Comparison of ENCODE assay signal across 31 mouse cellular contexts in the genomic region with DNA sequence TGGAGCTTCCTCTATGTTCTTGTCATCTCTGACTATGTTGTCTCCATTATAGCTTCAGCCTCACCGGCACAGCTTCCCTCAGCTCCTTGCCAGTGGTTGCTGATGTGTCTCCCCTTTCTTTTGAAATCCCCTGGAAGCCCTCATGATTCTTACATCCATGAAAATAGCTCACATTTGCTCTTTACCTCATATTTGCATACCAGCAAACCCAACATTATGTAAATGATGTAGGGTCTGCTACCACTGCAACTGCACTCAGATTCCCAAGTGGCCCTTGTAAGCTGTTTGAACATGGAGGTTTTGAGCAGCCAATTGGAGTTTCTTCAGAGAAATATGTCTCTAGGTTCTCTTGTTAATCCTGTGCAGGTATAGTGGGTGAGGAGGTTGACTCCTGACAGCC.
"Had no signal": no experiment of that assay in that cellular context is flagged by ENCODE, and none has a peak within 500 bp of the region (broad histone marks: within the 10 kb centered on the region; RNA-seq: fewer than 3 reads in every experiment).

No protein-coding gene starts in this region.

- DNase-seq: heart, postnatal 10 days; heart, postnatal 14 days; heart, postnatal 36 days; heart, postnatal 4 days; kidney, adult 11 months; kidney, adult 18-20 months; kidney, adult 2 months; kidney, adult 8-10 months; kidney, adult 9 months; kidney, postnatal 10 days; kidney, postnatal 14 days; kidney, postnatal 25 days; kidney, postnatal 36 days; kidney, postnatal 4 days; layer of hippocampus, adult 9-11 months; layer of hippocampus, postnatal 36 days had no signal

- H3K9ac ChIP-seq: heart, embryonic 12.5 days; heart, embryonic 13.5 days; heart, embryonic 15.5 days; hindbrain, embryonic 12.5 days; hindbrain, embryonic 13.5 days; hindbrain, embryonic 14.5 days; hindbrain, embryonic 15.5 days; intestine, embryonic 15.5 days; kidney, embryonic 15.5 days had no signal

- H3K4me1 ChIP-seq: heart, embryonic 10.5 days; heart, embryonic 12.5 days; heart, embryonic 13.5 days; hindbrain, embryonic 10.5 days; hindbrain, embryonic 12.5 days; hindbrain, embryonic 13.5 days; intestine, embryonic 15.5 days; kidney, embryonic 15.5 days had no signal

- H3K27ac ChIP-seq: heart, embryonic 10.5 days; heart, embryonic 13.5 days; heart, embryonic 15.5 days; hindbrain, embryonic 10.5 days; hindbrain, embryonic 12.5 days; hindbrain, embryonic 13.5 days; hindbrain, embryonic 14.5 days; hindbrain, embryonic 15.5 days; hindbrain, postnatal 0 days; intestine, embryonic 15.5 days; kidney, embryonic 15.5 days; kidney, postnatal 0 days; layer of hippocampus, adult 2 months had no signal

- H3K27me3 ChIP-seq: heart, embryonic 12.5 days; heart, embryonic 13.5 days; heart, embryonic 15.5 days; hindbrain, embryonic 12.5 days; hindbrain, embryonic 13.5 days; hindbrain, embryonic 15.5 days; intestine, embryonic 15.5 days; kidney, embryonic 15.5 days had no signal

- H3K36me3 ChIP-seq: heart, embryonic 10.5 days; heart, embryonic 12.5 days; heart, embryonic 13.5 days; heart, embryonic 15.5 days; hindbrain, embryonic 10.5 days; hindbrain, embryonic 12.5 days; hindbrain, embryonic 13.5 days; hindbrain, embryonic 15.5 days; intestine, embryonic 15.5 days; kidney, embryonic 15.5 days had no signal

- H3K9me3 ChIP-seq: heart, embryonic 10.5 days; heart, embryonic 12.5 days; heart, embryonic 13.5 days; heart, embryonic 15.5 days; hindbrain, embryonic 10.5 days; hindbrain, embryonic 12.5 days; hindbrain, embryonic 13.5 days; hindbrain, embryonic 15.5 days; intestine, embryonic 15.5 days; kidney, embryonic 15.5 days had no signal

- H3K4me2 ChIP-seq: heart, embryonic 11.5 days; heart, embryonic 12.5 days; heart, embryonic 13.5 days; heart, embryonic 15.5 days; hindbrain, embryonic 12.5 days; hindbrain, embryonic 13.5 days; hindbrain, embryonic 14.5 days; hindbrain, embryonic 15.5 days; intestine, embryonic 15.5 days; kidney, embryonic 15.5 days had no signal

- H3K4me3 ChIP-seq: heart, embryonic 10.5 days; heart, embryonic 12.5 days; heart, embryonic 13.5 days; heart, embryonic 15.5 days; hindbrain, embryonic 10.5 days; hindbrain, embryonic 12.5 days; hindbrain, embryonic 13.5 days; hindbrain, embryonic 15.5 days; intestine, embryonic 15.5 days; kidney, embryonic 15.5 days; layer of hippocampus, adult 2 months had no signal
